Mouse (Mus musculus) midbrain, embryonic 10.5 days (tissue): ENCODE results near the gene Rnf157. TPM values are rescaled to one million over a fixed set of nuclear protein-coding genes. Genes with fewer than 3 reads are reported as not detected.
"Not testable (repeated sequence)": the region's sequence is repeated elsewhere in the genome, so short reads cannot be mapped to it uniquely, and the experiment has no call there.

Experiments
- DNase-seq: peaks from one replicate; pipeline ENCODE4 v3.0.0-alpha.2; 2017; ENCODE audit warnings: low spot score
- H3K27ac ChIP-seq: fragments of 300-500 bp; sonication (generic); replicated peaks from 2 replicates; pipeline ENCODE4 v1.5.1; 2016; ENCODE audit warnings: mild to moderate bottlenecking
- H3K27me3 ChIP-seq: fragments of 300-500 bp; sonication (generic); 2 replicates; pipeline ENCODE4 v1.6.1; 2016; ENCODE audit warnings: low read depth, mild to moderate bottlenecking; ENCODE audit not compliant: poor library complexity, severe bottlenecking
- H3K36me3 ChIP-seq: fragments of 300-500 bp; sonication (generic); 2 replicates; pipeline ENCODE4 v1.6.1; 2016; ENCODE audit warnings: mild to moderate bottlenecking, moderate library complexity
- H3K4me1 ChIP-seq: fragments of 300-500 bp; sonication (generic); 2 replicates; pipeline ENCODE4 v1.6.1; 2016
- H3K4me3 ChIP-seq: fragments of 300-500 bp; sonication (generic); 2 replicates; pipeline ENCODE4 v1.5.1; 2016; ENCODE audit warnings: mild to moderate bottlenecking, moderate library complexity
- H3K9me3 ChIP-seq: fragments of 300-500 bp; sonication (generic); replicated peaks from 2 replicates; pipeline ENCODE4 v1.6.1; 2016; ENCODE audit warnings: mild to moderate bottlenecking
- WGBS: fragments of 180-500 bp; shearing (Covaris S2); methylation state at CpG from one replicate; pipeline ENCODE4 v1.1.7; 2016; 5-methylcytosine and 5-hydroxymethylcytosine counted together
- polyA plus RNA-seq: library from polyadenylated mRNA; unstranded; fragments of >200 nt; fragmentation: Nextera tagmentation; extraction: Ambion mirVana; gene quantifications from 2 replicates; pipeline ENCODE4 v1.2.1, GENCODE M21; 2016

Gene Rnf157
- polyA plus RNA-seq, 1 experiment from 2014 or later = 5.3 TPM

DNA sequence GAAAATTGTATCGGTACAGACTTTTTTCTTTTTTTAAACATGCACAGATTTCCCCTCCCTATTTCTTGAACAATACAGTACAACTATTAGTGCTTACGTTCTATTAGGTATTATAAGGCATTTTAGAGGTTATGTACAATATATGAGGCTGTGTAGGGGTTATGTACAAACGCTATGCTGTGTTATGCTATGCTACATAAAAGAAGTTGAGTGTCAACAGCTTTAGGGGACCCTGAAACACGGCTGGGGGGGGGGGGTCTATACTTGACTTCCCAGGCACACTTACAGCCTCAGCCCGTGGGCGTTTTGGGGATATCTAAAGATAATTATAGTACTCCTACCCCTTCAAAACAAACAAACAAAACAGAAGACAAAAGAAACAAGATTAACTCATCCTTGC is 19.3 kb upstream of the Rnf157 start:
- WGBS = 46% methylated on average over 6 of the region's 6 CpGs
- H3K4me1 ChIP-seq = peaks cover 55% of the 10 kb centered on the region
- H3K27me3 ChIP-seq = peaks cover 15% of the 10 kb centered on the region; the same call in 1 of the 2 replicates
- no peaks in the 10 kb centered on the region for H3K9me3 ChIP-seq
- H3K27ac ChIP-seq = no peak overlapping the region
- H3K4me3 ChIP-seq = no peak overlapping the region
- no peak for DNase-seq
- peaks cover 19% of the 10 kb centered on the region for H3K36me3 ChIP-seq

DNA sequence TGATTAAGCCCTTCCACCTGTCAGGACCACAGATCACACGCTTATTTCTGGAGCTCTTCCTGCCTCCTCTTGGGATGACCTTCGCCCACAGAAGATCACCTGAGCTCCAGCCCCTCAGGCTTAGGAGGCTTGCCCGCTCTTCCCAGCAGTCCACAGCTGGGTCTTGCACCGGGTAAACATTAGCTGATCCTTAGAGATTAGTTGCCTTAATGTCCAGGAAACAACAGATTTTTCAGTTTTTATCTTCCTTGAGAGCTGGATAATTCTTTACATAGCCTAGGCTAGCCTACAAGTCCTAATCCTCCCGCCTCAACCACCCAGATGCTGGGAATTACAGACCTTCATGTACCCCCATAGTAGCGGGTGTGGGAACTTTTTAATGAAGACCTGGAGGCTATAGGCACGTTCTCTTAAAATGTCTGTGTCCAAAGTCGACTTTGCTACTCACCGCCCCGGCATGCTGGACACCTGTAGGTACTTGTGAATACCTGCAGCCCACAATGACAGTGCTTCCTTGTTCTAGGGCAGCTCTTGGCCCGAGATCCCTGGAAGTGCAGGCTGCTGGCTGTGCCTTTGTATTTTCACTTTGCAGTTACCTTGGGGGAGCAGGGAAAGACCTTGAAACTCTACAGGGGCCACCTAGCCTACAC is 18.7 kb upstream of the Rnf157 start:
- WGBS = 44% methylated on average over 11 of the region's 11 CpGs
- H3K36me3 ChIP-seq = peaks cover 13% of the 10 kb centered on the region
- peaks cover 15% of the 10 kb centered on the region; the same call in 1 of the 2 replicates for H3K27me3 ChIP-seq
- no peak for DNase-seq
- no peak overlapping the region; the same call in 1 of the 2 replicates for H3K27ac ChIP-seq
- H3K9me3 ChIP-seq = no peaks in the 10 kb centered on the region
- H3K4me1 ChIP-seq = peaks cover 50% of the 10 kb centered on the region
- peak overlapping the region; percentile 26 for H3K4me3 ChIP-seq

DNA sequence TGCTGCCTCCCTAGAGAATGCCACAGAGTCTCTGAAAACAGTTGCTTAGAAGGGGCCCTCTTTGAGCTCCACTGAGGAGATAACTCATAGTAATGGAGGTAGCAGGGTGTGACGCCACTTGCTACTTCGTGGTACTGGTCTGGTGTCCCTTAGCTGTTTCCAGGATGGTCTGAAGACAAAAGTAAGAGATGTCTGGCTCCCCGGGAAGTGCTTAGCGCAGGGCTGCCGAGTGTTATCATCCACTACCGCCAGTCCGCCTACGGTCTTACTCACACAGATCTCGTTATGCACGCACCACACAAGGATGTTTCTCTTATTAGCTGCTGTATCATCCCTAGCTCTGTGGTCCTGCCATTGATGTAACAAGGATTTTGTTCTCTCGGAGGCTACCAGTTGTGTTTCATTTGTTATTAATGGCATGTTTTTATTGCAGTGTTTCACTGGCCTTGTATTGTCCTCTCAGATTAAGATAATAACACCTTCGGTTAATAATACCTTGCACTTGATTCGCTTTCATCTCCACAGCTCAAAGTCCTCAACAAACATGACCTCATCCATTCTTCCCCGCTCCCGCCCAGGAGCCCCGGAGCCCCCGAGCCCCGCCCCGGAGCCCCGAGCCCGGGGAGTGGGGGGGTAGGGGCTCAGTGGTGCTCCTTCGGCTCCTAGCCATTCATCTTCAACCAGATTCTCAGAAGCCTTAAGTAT is 18.0 kb upstream of the Rnf157 start:
- no peak for DNase-seq
- Histone ChIP-seq H3K27ac (no peak overlapping the region; the same call in 1 of the 2 replicates), H3K27me3 (peaks cover 15% of the 10 kb centered on the region; the same call in 1 of the 2 replicates), H3K4me3 (peak overlapping the region; percentile 26), H3K36me3 (peaks cover 6% of the 10 kb centered on the region), H3K9me3 (no peaks in the 10 kb centered on the region), H3K4me1 (peaks cover 43% of the 10 kb centered on the region)
- WGBS = 44% methylated on average over 22 of the region's 22 CpGs

- WGBS = 82% methylated on average over 9 of the region's 9 CpGs
- Histone ChIP-seq H3K27me3 (peaks cover 15% of the 10 kb centered on the region; the same call in 1 of the 2 replicates), H3K4me3 (no peak overlapping the region), H3K27ac (no peak overlapping the region), H3K36me3 (no peaks in the 10 kb centered on the region), H3K9me3 (no peaks in the 10 kb centered on the region), H3K4me1 (peaks cover 34% of the 10 kb centered on the region)
- no peak for DNase-seq
Observed at GRCm38 (mm10) chr11:116429862-116430613, 17.2 kb upstream of the Rnf157 start.

DNA sequence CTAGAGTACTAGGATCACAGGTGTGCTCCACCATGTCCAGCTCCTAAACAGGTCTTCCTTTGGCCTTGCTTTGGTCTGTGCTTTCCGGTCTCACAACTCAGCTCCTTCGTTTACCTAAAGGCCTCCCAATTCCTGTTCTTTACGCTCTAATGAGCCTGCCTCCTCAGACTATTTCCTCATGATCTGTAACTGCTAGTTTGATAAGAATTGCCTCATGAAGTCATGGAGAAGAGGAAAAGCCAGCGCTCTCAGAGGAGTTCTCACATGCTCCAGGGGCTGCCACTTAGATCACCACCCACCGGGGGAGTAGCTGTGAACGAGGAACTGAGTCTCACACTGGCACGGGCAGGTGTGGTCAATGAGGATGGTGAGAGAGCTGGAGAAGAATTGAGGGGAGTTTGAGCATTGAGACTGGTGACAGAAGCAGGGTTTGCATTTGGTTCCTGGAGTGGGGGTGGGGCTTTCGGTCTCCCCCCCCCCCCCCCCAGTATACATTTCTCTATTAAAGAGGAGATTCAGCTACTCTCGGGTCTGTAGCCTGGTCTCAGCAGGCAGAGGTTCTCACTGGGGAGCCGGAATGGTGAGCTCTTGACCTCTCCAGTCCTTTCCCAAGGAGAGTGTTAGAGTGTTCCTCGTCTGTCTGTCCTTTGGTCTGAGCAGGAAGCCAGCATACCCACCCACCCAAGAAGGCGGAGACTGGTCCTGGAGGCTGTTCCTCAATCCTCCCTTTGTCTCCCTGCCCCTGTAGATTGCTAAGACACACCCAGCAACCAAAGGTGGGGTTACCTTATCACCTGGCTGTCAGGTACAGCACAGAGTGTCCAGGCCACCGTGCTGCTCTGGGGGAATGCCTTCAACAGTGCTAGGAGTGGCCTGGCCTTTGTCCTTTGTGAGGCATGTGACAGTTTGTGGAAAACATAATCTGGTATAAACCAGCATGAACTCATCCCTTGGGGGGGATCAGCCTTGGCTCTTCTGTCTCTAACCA is 16.3 kb upstream of the Rnf157 start:
- no peak for DNase-seq
- Histone ChIP-seq H3K36me3 (no peaks in the 10 kb centered on the region), H3K9me3 (no peaks in the 10 kb centered on the region), H3K27ac (no peak overlapping the region; the same call in 1 of the 2 replicates), H3K4me3 (no peak overlapping the region), H3K27me3 (peaks cover 15% of the 10 kb centered on the region; the same call in 1 of the 2 replicates), H3K4me1 (peaks cover 32% of the 10 kb centered on the region)
- WGBS = 57% methylated on average over 13 of the region's 13 CpGs

DNA sequence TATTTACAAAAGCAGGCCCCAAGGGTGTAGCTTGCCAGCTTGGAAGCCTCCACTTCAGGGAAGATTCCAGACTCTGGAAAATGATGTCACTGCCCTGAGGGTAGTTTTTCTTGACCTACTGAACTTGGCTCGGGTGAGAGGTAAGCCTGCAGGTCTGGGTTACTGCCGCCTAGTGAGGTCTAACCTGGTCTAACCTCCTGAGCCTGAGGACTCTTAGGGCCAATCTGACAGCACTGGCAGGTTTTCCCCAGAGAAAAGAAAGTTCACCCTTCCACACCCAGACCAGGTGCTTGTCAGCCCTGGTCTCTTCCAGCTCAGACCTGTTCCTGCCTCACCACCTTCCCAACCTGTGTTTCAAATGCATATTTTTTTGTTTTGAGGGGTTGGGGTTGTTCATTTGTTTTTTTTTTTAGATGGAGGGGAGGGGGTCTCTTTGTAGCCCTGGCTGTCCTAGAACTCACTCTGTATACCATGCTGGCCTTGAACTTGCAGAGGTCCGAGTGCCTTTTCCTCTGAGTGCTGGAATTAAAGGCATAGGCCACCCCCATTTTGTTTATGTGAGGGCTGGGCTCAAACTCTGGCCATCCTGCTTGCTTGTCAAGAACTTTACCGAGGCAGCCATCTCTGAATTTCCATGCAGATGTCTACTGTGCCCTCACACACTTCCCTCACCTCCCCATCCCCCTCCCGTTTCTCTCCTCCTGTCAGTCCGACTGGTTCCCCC is 14.2 kb upstream of the Rnf157 start:
- Histone ChIP-seq H3K4me1 (peaks cover 18% of the 10 kb centered on the region), H3K27ac (no peak overlapping the region), H3K36me3 (no peaks in the 10 kb centered on the region), H3K27me3 (peaks cover 9% of the 10 kb centered on the region; the same call in 1 of the 2 replicates), H3K9me3 (no peaks in the 10 kb centered on the region), H3K4me3 (no peak overlapping the region)
- DNase-seq = no peak
- WGBS = 74% methylated on average over 6 of the region's 6 CpGs

- not testable (repeated sequence) for H3K36me3 ChIP-seq, H3K27me3 ChIP-seq, H3K27ac ChIP-seq, H3K9me3 ChIP-seq, H3K4me3 ChIP-seq, DNase-seq
- WGBS = 93% methylated on average over 11 of the region's 11 CpGs
- peaks cover 16% of the 10 kb centered on the region for H3K4me1 ChIP-seq
Observed at GRCm38 (mm10) chr11:116426328-116426727, 13.5 kb upstream of the Rnf157 start.

DNA sequence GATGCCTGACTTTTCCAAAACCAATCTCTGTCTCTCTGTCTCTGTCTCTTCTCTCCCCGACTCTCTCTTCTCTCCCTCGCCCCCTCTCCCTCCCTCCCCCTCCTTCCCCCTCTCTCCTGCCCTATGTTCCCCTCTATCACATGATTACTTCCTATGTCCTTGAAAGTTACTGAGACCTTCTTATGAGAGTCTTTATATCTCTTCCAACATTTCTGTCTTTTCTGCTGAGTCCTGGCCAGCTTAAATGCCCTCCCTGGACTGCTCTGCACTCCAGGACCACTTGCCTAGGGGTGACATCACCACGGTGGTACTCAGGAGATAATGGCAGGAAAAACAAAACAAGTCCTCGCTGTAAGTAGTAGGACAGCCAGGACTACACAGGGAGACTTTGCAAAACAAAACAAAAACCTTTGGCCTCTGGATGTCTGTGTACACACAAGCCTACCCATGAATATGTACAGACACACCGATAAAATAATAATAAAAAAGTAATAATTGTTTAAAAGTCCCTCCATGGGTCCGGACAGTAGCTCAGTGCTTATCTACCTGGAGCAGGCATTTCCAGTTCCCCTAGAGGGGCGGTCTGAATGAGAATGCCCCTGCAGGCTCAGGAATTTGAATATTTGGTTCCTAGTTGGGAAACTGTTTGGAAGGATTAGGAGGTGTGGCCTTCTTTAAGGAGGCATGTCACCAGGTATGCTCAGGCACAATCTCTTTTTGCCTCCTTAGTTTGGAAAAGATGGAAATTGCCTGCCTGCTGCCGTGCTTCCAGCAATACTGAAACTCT is 12.0 kb upstream of the Rnf157 start:
- WGBS = 54% methylated on average over 8 of the region's 8 CpGs
- no peaks in the 10 kb centered on the region for H3K9me3 ChIP-seq
- no peak for DNase-seq
- H3K27me3 ChIP-seq = no peaks in the 10 kb centered on the region
- H3K4me3 ChIP-seq = no peak overlapping the region
- H3K36me3 ChIP-seq = no peaks in the 10 kb centered on the region
- no peak overlapping the region for H3K27ac ChIP-seq
- peaks cover 5% of the 10 kb centered on the region for H3K4me1 ChIP-seq

DNA sequence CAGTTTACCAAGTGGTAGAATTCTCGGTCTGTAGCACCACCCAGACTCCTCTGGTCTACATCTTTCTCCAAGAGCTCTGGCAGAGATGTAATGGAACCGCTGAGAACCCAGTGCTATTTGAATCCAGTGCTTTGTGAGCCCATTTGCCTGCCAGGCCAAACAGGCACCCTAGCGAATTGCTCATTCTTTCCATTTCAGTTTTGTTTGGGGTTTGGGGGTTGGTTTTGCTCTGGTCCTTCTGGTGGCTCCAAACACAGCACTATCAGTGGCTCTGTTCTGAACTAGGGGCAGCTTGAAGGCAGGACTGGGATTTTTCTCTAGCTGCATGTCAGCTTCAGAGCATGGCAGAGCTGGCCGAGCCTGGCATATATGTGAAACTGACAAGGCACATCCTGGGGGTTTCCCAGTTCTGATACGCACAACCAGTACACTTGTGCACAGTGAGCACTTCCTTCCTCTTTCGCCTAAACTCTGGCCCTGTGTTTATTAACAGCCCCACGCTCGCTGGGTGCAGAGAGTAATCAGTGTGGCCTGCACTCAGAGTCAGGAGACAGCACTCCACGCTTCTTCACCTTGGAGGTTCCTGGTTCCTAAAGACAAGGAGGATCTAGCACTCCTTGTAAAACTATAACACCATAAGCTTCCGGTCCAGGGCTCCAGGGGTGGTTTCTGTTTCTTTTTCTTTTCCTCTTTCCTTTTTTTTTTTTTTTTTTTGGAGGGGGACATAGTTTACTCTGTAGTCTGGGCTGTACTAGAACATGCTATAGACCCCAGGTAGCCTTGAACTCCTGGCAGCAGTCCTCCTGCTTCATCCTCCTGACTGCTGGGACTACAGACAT is 11.2 kb upstream of the Rnf157 start:
- Histone ChIP-seq H3K36me3 (no peaks in the 10 kb centered on the region), H3K27ac (no peak overlapping the region), H3K4me3 (no peak overlapping the region), H3K27me3 (no peaks in the 10 kb centered on the region), H3K9me3 (no peaks in the 10 kb centered on the region), H3K4me1 (no peaks in the 10 kb centered on the region)
- DNase-seq = no peak
- 84% methylated on average over 10 of the region's 10 CpGs for WGBS

DNA sequence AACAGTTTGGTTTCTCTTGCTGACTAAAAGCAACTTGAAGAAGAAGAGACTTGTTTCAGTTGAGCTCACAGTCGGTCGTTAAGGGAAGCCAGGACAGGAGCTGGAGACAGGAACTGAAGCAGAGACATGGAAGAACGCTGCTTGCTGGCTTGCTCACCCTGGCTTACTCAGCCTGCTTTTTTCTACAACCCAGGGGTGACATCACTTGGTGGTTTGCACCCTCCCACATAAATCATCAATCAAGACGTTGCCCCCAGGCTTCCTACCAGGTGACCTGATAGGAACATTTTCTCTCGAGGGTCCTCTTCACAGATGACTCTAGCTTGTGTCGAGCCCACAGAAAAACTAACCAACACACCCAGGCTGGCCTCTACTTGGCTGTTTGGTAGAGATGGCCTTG is 10.4 kb upstream of the Rnf157 start:
- 84% methylated on average over 6 of the region's 6 CpGs for WGBS
- peaks cover 7% of the 10 kb centered on the region for H3K4me1 ChIP-seq
- H3K36me3 ChIP-seq = no peaks in the 10 kb centered on the region
- no peaks in the 10 kb centered on the region for H3K27me3 ChIP-seq
- DNase-seq = no peak
- H3K27ac ChIP-seq = no peak overlapping the region
- no peak overlapping the region for H3K4me3 ChIP-seq
- no peaks in the 10 kb centered on the region for H3K9me3 ChIP-seq
